Mouse (Mus musculus) heart, embryonic 12.5 days (tissue): ENCODE data around the gene Efhd2. TPM values are rescaled to one million over a fixed set of nuclear protein-coding genes. Genes with fewer than 3 reads are reported as not detected.

Experiments used
- ATAC-seq: fragments of 200-750 bp; cut with Nextera tagmentation; 2 replicates; pipeline ENCODE4 v1.8.0; 2017; ENCODE audit warnings: moderate TSS enrichment, moderate library complexity; ENCODE audit not compliant: insufficient number of reproducible peaks, low FRiP score
- H3K27ac ChIP-seq: fragments of 300-500 bp; sonication (generic); 2 replicates; pipeline ENCODE4 v1.5.1; 2016; ENCODE audit warnings: mild to moderate bottlenecking, moderate library complexity; ENCODE audit not compliant: poor library complexity, severe bottlenecking
- H3K27me3 ChIP-seq: fragments of 300-500 bp; sonication (generic); replicated peaks from 2 replicates; pipeline ENCODE4 v1.6.1; 2016; ENCODE audit warnings: mild to moderate bottlenecking, moderate library complexity
- H3K36me3 ChIP-seq: fragments of 300-500 bp; sonication (generic); 2 replicates; pipeline ENCODE4 v1.6.1; 2016; ENCODE audit warnings: mild to moderate bottlenecking, moderate library complexity
- H3K4me1 ChIP-seq: fragments of 300-500 bp; sonication (generic); replicated peaks from 2 replicates; pipeline ENCODE4 v1.6.1; 2016; ENCODE audit warnings: mild to moderate bottlenecking
- H3K4me2 ChIP-seq: fragments of 300-500 bp; sonication (generic); 2 replicates; pipeline ENCODE4 v1.6.1; 2016; ENCODE audit warnings: mild to moderate bottlenecking, moderate library complexity
- H3K4me3 ChIP-seq: fragments of 300-500 bp; sonication (generic); 2 replicates; pipeline ENCODE4 v1.5.1; 2016; ENCODE audit warnings: mild to moderate bottlenecking
- H3K9ac ChIP-seq: fragments of 300-500 bp; sonication (generic); 2 replicates; pipeline ENCODE4 v1.6.1; 2016; ENCODE audit warnings: mild to moderate bottlenecking, moderate library complexity
- H3K9me3 ChIP-seq: fragments of 300-500 bp; sonication (generic); replicated peaks from 2 replicates; pipeline ENCODE4 v1.6.1; 2016; ENCODE audit warnings: mild to moderate bottlenecking, moderate library complexity
- WGBS: fragments of 180-500 bp; shearing (Covaris S2); methylation state at CpG from one replicate; pipeline ENCODE4 v1.1.7; 2016; 5-methylcytosine and 5-hydroxymethylcytosine counted together
- polyA plus RNA-seq: library from polyadenylated mRNA; unstranded; fragments of >200 nt; fragmentation: Nextera tagmentation; extraction: Ambion mirVana; gene quantifications from 2 replicates; pipeline ENCODE4 v1.2.1, GENCODE M21; 2016

The Efhd2 gene
- polyA plus RNA-seq, 1 experiment from 2014 or later: 121 TPM

- no peaks in the 10 kb centered on the region for H3K9me3 ChIP-seq
Observed at GRCm38 (mm10) chr4:141821178-141821577, 53.5 kb downstream of the Efhd2 start.

GRCm38 (mm10) chr4:141819316-141819715 lies 55.4 kb downstream of the Efhd2 start:
- no peak overlapping the region for H3K9ac ChIP-seq
- no peaks in the 10 kb centered on the region for H3K9me3 ChIP-seq
- peaks cover 13% of the 10 kb centered on the region for H3K4me1 ChIP-seq
- no peak overlapping the region for H3K4me3 ChIP-seq
- H3K4me2 ChIP-seq: no peak overlapping the region
- no peaks in the 10 kb centered on the region for H3K27me3 ChIP-seq
- ATAC-seq: no peak
- 86% methylated on average over 7 of the region's 7 CpGs for WGBS
- peaks cover 14% of the 10 kb centered on the region for H3K36me3 ChIP-seq
- no peak overlapping the region for H3K27ac ChIP-seq

More at GRCm38 (mm10) chr4:141821178-141821577, 53.5 kb downstream of the Efhd2 start:
- Histone ChIP-seq H3K27ac (no peak overlapping the region), H3K4me2 (no peak overlapping the region), H3K9ac (no peak overlapping the region), H3K36me3 (no peaks in the 10 kb centered on the region), H3K4me1 (peaks cover 13% of the 10 kb centered on the region), H3K4me3 (no peak overlapping the region), H3K27me3 (no peaks in the 10 kb centered on the region)
- no peak for ATAC-seq
- WGBS: 41% methylated on average over 3 of the region's 3 CpGs

GRCm38 (mm10) chr4:141818861-141819260 lies 55.9 kb downstream of the Efhd2 start:
- Histone ChIP-seq H3K27me3 (no peaks in the 10 kb centered on the region), H3K4me1 (peaks cover 13% of the 10 kb centered on the region), H3K36me3 (peaks cover 19% of the 10 kb centered on the region), H3K9me3 (no peaks in the 10 kb centered on the region), H3K4me3 (no peak overlapping the region), H3K4me2 (no peak overlapping the region), H3K9ac (no peak overlapping the region), H3K27ac (no peak overlapping the region)
- ATAC-seq: no peak
- WGBS: 83% methylated on average over 13 of the region's 13 CpGs

- H3K9me3 ChIP-seq: no peaks in the 10 kb centered on the region
- H3K4me1 ChIP-seq: peaks cover 13% of the 10 kb centered on the region
- no peak overlapping the region for H3K4me3 ChIP-seq
- no peak overlapping the region for H3K27ac ChIP-seq
- H3K9ac ChIP-seq: no peak overlapping the region
- WGBS: 73% methylated on average over 10 of the region's 10 CpGs
- no peaks in the 10 kb centered on the region for H3K27me3 ChIP-seq
- peaks cover 31% of the 10 kb centered on the region for H3K36me3 ChIP-seq
- ATAC-seq: no peak
- H3K4me2 ChIP-seq: no peak overlapping the region
Observed at GRCm38 (mm10) chr4:141817706-141818105, 57.0 kb downstream of the Efhd2 start.

- no peak overlapping the region for H3K27ac ChIP-seq
- no peak for ATAC-seq
- WGBS: 68% methylated on average over 14 of the region's 14 CpGs
- peaks cover 12% of the 10 kb centered on the region for H3K4me1 ChIP-seq
- H3K9ac ChIP-seq: no peak overlapping the region
- H3K4me2 ChIP-seq: no peak overlapping the region
- no peaks in the 10 kb centered on the region for H3K9me3 ChIP-seq
- no peaks in the 10 kb centered on the region for H3K27me3 ChIP-seq
- no peak overlapping the region for H3K4me3 ChIP-seq
- peaks cover 37% of the 10 kb centered on the region for H3K36me3 ChIP-seq
Observed at GRCm38 (mm10) chr4:141816776-141817655, 57.7 kb downstream of the Efhd2 start.

- Histone ChIP-seq H3K27ac (no peak overlapping the region), H3K36me3 (peaks cover 45% of the 10 kb centered on the region), H3K4me3 (no peak overlapping the region), H3K9ac (no peak overlapping the region), H3K4me2 (no peak overlapping the region), H3K4me1 (peaks cover 4% of the 10 kb centered on the region; the same call in 1 of the 2 replicates), H3K27me3 (no peaks in the 10 kb centered on the region), H3K9me3 (no peaks in the 10 kb centered on the region)
- ATAC-seq: no peak
- WGBS: 84% methylated on average over 7 of the region's 7 CpGs
Observed at GRCm38 (mm10) chr4:141816267-141816666, 58.5 kb downstream of the Efhd2 start.

- H3K36me3 ChIP-seq: peaks cover 94% of the 10 kb centered on the region
- WGBS: 93% methylated on average over 7 of the region's 7 CpGs
Observed at GRCm38 (mm10) chr4:141811375-141811774, 63.3 kb downstream of the Efhd2 start.

GRCm38 (mm10) chr4:141810975-141811374 lies 63.7 kb downstream of the Efhd2 start:
- Histone ChIP-seq H3K36me3 (peaks cover 97% of the 10 kb centered on the region), H3K4me3 (no peak overlapping the region), H3K9me3 (no peaks in the 10 kb centered on the region), H3K27me3 (no peaks in the 10 kb centered on the region), H3K4me1 (no peaks in the 10 kb centered on the region), H3K9ac (no peak overlapping the region), H3K4me2 (no peak overlapping the region), H3K27ac (no peak overlapping the region)
- 95% methylated on average over 2 of the region's 2 CpGs for WGBS
- no peak for ATAC-seq

More at GRCm38 (mm10) chr4:141811375-141811774, 63.3 kb downstream of the Efhd2 start:
- Histone ChIP-seq H3K27me3 (no peaks in the 10 kb centered on the region), H3K4me3 (no peak overlapping the region), H3K4me2 (no peak overlapping the region), H3K27ac (no peak overlapping the region), H3K4me1 (no peaks in the 10 kb centered on the region), H3K9ac (no peak overlapping the region), H3K9me3 (no peaks in the 10 kb centered on the region)
- ATAC-seq: no peak

- Histone ChIP-seq H3K27me3 (no peaks in the 10 kb centered on the region), H3K36me3 (peaks cover 99% of the 10 kb centered on the region), H3K9me3 (no peaks in the 10 kb centered on the region), H3K4me2 (no peak overlapping the region), H3K4me1 (no peaks in the 10 kb centered on the region), H3K27ac (no peak overlapping the region), H3K4me3 (no peak overlapping the region), H3K9ac (no peak overlapping the region)
- ATAC-seq: no peak
- 72% methylated on average over 8 of the region's 8 CpGs for WGBS
Observed at GRCm38 (mm10) chr4:141809850-141810464, 64.8 kb downstream of the Efhd2 start.
